Mouse (Mus musculus): ENCODE data around the gene Cptp.

Gene Cptp

GRCm38 (mm10) chr4:155887674-155888073 is 18.4 kb upstream of the Cptp start:
- DNase-seq = peak in 1 of 2 experiments; percentile 1

GRCm38 (mm10) chr4:155886330-155886729 is 17.1 kb upstream of the Cptp start:
- DNase-seq = no peak

DNA sequence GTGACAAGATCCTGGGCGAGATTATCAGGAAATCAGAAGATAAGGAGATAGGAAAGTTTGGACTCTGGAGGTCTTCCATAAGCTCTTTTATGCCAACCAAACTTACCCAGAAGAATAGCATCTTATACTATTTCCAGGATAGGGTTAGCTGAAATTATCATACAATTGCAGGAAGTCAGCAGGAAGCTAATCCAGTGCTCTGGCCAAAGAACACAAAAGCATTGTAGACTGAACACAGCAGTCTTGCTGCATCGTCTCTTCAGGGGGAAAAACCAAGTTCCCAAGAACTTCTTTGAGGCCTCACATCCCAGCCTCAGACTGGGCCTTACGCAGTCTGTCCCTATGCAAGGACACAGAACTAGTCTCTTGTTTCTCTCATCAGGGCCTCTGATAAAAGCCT is 14.3 kb upstream of the Cptp start:
- DNase-seq = peak; percentile 0 to 31

- no peak for DNase-seq
Observed at GRCm38 (mm10) chr4:155871404-155871803, 2.2 kb upstream of the Cptp start.

DNA sequence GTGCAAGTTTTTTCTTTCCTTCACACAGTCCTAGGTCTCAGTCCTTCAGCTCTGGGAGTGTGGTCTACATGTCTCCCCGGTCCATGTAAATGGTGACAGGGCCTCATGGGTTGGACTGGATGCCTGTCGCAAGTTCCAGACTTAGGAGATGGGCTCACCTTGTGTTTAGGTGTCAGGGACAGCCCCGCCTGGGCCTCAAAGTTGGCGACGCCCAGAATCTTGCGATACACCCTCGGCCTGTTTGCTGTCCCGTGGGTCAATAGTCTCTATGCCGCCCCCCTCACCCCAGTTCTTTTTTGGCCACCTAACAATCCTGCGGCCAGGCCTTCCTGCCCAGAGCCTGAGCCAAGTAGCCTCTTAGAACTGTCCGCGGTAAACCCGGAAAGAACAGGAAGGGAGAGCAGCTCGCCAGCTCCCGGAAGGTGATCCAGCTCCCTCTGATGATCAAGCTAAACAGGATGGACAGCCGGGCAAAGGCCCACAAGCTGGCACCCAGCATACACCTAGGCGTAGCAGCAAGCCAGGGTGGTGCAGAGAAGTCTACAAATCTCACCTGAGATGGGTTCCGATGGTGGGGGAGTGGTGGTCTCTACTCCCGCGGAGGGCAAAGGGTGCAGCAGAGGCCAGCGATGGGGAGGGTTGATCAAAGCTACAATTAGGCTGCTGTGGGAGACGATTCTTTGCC is 484 bp downstream of the Cptp start:
- DNase-seq = peak; percentile 58 to 61

DNA sequence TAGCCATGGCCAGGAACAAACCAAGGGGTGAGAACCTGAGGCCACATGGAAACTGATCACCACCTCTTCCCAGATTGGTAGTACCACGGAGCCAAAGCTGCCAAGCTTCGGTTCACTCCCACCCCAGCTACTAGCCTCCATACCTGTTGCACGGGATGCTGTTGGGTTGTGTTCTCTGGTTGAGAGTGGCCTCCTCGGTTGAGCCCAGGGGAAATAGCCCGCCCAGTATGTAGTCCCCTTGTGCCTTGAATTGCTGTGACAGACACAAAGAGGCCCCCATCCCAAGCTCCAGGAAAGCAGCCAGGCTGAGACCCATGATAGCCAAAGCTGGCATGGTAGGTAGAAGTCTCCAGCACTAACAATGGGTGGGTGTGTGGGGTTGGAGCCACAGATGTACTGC is 6.2 kb downstream of the Cptp start, which contains the start of gene Tas1r3:
TSS of gene Tas1r3 (minus strand) at position 362 of the 400 bp plus-strand sequence.
- no peak for DNase-seq

GRCm38 (mm10) chr4:155861787-155862186 is 7.5 kb downstream of the Cptp start:
- no peak for DNase-seq

DNA sequence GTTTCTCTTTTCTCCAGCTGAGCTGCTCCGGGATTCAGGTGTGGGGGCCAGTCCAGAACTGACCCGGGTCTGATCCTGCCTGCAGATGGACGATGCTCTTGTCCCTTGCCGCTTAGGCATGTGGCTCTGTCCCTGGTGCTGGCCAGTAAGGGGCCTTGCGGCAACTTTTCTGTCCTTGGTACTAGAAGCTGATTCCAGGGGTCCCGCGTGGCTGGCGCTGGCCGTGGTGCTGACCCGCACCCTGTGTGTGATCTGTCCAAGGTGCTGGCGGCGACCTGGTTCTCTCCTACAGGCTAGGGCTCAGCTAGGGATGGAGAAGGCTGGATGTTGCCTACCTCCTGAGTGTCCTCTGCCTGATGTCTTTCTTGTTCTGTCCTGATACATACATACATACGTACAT is 9.9 kb downstream of the Cptp start:
- DNase-seq = peak in 1 of 2 experiments; percentile 73

DNA sequence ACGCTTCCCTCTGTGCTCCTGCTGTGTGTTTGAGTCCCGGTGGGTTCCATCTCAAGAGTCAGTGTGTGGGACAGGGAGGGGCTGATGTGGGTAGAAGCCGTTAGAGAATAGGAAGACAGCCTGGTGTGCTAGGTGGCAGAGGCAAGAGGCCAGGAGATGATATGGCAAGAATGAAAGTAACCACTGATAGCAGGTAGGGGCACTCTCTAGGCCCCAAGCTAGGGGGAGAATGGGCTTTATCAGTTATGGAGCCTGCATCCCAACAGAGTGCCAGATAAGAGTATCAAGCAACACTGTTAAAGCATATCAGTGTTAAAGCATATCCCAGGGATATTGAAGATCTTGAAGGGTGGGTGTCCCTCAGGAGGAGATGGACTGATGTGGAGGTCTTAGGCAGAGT is 12.4 kb downstream of the Cptp start:
- no peak for DNase-seq

DNA sequence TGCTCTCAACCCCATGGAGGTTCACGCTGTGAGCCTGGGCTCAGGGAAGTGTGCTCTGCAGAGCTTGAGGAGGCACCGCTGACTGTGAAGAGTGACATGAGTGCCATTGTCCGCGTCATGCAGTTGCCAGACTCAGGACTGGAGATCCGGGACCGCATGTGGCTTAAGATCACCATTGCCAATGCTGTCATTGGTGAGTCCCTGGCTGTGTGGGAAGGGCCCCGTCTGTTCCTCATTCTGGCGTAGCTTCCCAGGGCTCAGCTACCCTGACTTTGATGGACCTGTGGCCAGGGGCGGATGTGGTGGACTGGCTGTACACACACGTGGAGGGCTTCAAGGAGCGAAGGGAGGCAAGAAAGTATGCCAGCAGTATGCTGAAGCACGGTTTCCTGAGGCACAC is 13.2 kb downstream of the Cptp start:
- no peak for DNase-seq

GRCm38 (mm10) chr4:155854991-155855390 is 14.2 kb downstream of the Cptp start:
- no peak for DNase-seq

GRCm38 (mm10) chr4:155853421-155853820 is 15.8 kb downstream of the Cptp start:
- no peak for DNase-seq

GRCm38 (mm10) chr4:155851951-155852411 is 17.3 kb downstream of the Cptp start:
- DNase-seq = peak; percentile 81

GRCm38 (mm10) chr4:155851368-155851767 is 17.9 kb downstream of the Cptp start:
- DNase-seq = no peak

DNA sequence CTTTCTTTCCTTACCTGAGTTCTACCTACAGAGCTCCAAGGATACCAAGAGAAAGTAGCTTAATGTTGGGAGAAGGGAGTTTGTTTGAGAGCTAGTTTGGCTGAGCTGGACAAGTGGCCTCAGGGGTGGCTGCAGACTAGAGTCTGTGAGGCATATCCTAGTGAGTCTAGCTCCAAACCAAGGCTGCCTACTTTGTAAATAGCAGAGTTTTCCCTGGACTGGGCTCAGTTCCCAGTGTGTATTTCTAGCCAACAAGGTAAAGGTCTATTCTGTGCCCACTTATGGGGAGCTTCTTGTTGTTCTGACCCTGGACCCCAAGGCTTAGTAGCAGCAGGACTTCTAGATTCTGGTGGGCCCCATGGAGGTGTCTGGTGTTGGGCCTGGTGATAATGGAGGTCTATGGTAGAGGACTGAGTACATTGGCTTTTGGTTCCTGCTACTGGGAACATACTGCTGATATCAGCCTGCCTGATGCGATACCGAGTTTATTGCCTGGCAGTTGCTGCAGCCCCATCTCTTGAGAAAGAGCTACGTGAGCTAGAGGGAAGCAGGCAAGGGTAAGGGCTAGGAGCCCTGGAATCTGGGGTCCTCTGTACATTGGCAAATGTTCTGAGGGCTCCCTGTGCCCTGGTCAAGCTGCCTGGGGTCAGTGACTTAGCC is 19.3 kb downstream of the Cptp start:
- DNase-seq = peak; percentile 69 to 76

- DNase-seq = no peak
Observed at GRCm38 (mm10) chr4:155849391-155849790, 19.8 kb downstream of the Cptp start.

DNA sequence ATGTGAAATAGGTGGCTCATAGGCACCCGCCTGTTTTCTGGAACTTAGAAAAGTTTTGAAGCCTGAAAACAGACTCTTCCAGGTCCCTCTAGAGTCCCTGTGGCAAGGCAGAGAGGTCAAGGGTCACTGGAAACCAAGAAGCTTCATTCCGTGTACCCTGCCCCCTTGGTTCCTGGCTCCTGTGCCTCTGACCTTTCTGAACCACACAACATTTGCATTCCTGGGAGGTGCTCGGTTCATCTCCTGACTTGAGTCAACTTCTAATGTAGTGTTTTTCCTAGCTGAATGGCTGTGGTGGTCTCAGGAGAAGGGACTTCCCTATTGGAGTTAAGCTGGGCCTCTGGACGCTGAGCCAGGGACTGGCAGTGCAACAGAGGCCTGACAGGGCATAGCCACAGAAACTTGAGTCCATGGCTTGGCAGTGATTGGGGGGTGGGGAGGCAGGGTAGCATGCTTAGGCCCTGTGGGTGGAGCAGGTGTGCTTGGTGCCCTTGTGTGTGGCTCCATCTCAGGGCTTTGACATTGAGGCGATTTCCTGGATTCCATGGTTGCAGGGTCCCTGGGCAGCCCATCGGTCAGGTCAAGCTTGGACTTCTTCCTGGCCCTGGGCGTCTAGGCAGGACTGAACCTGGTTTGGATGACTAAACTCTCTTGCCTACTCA is 20.7 kb downstream of the Cptp start:
- DNase-seq = peak; percentile 76 to 90

GRCm38 (mm10) chr4:155847591-155848352 is 21.5 kb downstream of the Cptp start:
- DNase-seq = peak; percentile 70 to 74

DNA sequence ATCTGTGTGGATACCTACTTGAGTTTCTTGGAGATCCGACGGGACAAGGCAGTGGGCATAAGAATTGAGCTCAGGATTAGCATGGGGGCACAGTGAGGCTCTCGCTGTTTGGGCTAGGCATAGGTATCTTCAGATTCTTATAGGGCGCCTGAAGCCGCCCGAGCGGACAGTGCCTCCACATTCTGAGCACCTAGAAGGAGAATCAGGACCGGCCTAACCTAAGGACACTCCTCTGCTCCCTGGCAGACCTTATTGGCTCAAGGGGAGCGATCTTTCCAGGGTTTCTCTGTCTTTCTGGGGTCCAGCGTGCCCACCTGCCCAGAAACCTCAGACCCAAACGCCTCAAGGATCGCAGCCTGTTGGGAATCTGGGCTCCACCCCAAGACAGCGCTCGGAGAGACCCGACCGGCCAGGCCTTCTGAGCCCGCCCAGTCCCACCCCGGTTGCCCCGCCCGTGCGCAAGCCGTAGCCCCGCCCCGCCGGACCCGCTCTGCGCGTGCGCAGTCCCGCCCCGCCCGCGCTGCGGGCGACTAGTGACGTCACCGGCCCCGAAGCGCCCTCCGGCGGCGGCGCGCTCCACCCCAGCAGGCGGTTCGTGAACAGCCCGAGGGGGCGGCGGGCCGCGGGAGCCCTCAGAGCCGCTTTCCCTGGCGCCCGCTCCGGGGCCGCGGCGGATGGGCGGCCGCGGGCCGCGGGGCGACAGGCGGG is 22.2 kb downstream of the Cptp start, which contains the start of gene Dvl1:
TSS of gene Dvl1 (plus strand) at position 532 of the 708 bp plus-strand sequence.
- DNase-seq = peak; percentile 91 to 96

GRCm38 (mm10) chr4:155843231-155843630 is 26.0 kb downstream of the Cptp start:
- peak; percentile 75 to 84 for DNase-seq

GRCm38 (mm10) chr4:155841651-155842270 is 27.5 kb downstream of the Cptp start:
- no peak for DNase-seq

GRCm38 (mm10) chr4:155841003-155841454 is 28.2 kb downstream of the Cptp start:
- peak; percentile 81 to 84 for DNase-seq
